Mouse (Mus musculus): ENCODE measurements at regions not wholly inside any gene's neighbourhood (a gene's known extent, or its start where the extent isn't known, plus 50 kb on each side); places are given as distances from the start of the nearest gene placed in this dataset.

DNA sequence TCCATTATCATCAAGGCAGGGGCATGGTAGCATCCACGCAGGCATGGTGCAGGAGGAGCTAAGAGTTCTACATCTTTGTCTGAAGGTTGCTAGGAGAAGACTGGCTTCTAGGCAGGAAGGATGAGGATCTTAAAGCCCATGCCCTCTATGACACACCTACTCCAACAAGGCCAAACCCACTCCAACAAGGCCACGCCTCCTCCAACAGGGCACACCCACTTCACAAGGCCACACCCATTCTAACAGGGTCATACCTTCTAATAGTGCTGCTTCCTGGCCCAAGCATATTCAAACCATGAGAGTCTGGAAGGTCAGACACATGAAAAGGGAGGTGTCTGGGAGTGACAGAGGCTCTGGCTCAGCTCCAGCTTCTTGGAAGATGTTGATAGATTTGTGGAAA is 89.0 kb downstream of the 2410131K14Rik start:
- Histone ChIP-seq H3K4me3 (no peak overlapping the region), H3K27ac (no peak overlapping the region), H3K9ac (no peak overlapping the region), H3K4me1 (peaks cover 17% of the 10 kb centered on the region), H3K4me2 (replicated peaks) (no peak overlapping the region), H3K9me3 (replicated peaks) (no peaks in the 10 kb centered on the region), H3K27me3 (no peaks in the 10 kb centered on the region; the same call in 1 of the 2 replicates), H3K36me3 (no peaks in the 10 kb centered on the region)
- WGBS = 90% methylated on average over 2 of the region's 2 CpGs
- no peak for ATAC-seq (ENCODE audit: low FRiP score)

- no peak overlapping the region for H3K4me3 ChIP-seq
- no peak overlapping the region for H3K4me2 ChIP-seq (replicated peaks)
- no peak for ATAC-seq (ENCODE audit: low FRiP score)
- H3K9ac ChIP-seq = no peak overlapping the region
- H3K36me3 ChIP-seq = no peaks in the 10 kb centered on the region
- no peaks in the 10 kb centered on the region for H3K9me3 ChIP-seq (replicated peaks)
- peaks cover 6% of the 10 kb centered on the region; the same call in 1 of the 2 replicates for H3K27me3 ChIP-seq
- H3K27ac ChIP-seq = no peak overlapping the region
- peaks cover 1% of the 10 kb centered on the region; the same call in 1 of the 2 replicates for H3K4me1 ChIP-seq
- WGBS = 94% methylated on average over 8 of the region's 8 CpGs
These were observed 93.2 kb downstream of the 2410131K14Rik start for GRCm38 (mm10) chr5:118338186-118338585.

DNA sequence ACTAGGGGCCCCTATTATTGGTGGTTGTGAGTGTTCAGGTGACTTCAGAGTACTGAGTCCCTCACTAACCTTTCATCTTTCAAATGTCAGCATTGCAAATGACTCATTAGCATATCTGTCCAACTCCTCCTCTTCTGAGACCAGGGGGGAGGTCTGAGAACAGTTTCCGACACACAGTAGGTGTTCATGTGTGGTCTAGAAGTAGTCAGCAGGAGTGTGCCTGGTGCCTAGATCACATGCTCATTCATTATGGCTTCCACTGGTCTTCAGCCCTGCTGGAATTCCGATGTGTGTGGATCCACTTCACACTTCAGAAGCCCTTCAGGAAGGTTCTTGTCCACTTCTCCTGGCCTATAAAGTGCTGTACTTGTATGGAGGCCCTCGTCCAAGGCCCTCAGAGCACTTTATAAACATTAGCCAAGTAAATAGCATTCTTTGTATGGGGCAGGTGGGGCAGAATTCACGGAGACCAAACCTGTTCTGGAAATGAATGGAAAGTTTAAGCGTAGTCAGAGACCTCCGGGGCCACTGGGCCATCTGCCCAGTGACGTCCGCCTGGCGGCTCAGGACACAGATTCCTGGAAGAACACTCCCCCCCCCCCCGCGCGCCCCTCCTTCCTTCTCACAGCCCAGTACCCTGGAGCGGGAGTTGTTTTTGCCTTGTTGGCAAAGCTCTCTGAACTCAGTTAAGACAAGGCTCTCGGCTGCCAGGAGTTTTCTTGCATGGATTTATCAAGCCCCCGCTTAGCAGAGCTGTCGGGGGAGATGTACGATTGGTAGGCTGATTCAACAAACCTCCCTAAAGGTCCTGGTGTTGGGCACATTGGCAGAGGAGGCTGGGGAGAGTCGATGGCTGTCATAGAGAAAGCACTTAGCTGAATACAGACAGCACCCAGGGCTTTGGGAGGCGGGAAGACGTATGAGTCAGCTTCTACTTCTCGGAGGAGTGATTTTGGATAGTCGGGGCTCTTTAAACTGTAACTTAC is 94.9 kb downstream of the 2410131K14Rik start:
- Histone ChIP-seq H3K4me3 (no peak overlapping the region), H3K27me3 (0 out of 2 replicates have a peak, but pooled peaks cover 8% of the 10 kb centered on the region), H3K9me3 (replicated peaks) (no peaks in the 10 kb centered on the region), H3K4me1 (peaks cover 11% of the 10 kb centered on the region), H3K27ac (no peak overlapping the region), H3K4me2 (replicated peaks) (no peak overlapping the region), H3K36me3 (no peaks in the 10 kb centered on the region), H3K9ac (no peak overlapping the region)
- ATAC-seq (ENCODE audit: low FRiP score) = no peak
- WGBS = 59% methylated on average over 22 of the region's 22 CpGs

GRCm38 (mm10) chr5:118343444-118344320 is 98.7 kb downstream of the 2410131K14Rik start:
- Histone ChIP-seq H3K4me1 (peaks cover 15% of the 10 kb centered on the region), H3K4me3 (no peak overlapping the region), H3K27me3 (0 out of 2 replicates have a peak, but pooled peaks cover 8% of the 10 kb centered on the region), H3K36me3 (no peaks in the 10 kb centered on the region), H3K9ac (peak overlapping the region; percentile 29; the same call in 1 of the 2 replicates), H3K4me2 (replicated peaks) (peak overlapping the region; percentile 22; the same call in 1 of the 2 replicates), H3K27ac (no peak overlapping the region; the same call in 1 of the 2 replicates), H3K9me3 (replicated peaks) (no peaks in the 10 kb centered on the region)
- WGBS = 14% methylated on average over 19 of the region's 19 CpGs
- no peak for ATAC-seq (ENCODE audit: low FRiP score)

- no peak overlapping the region for H3K4me3 ChIP-seq
- H3K9ac ChIP-seq = no peak overlapping the region
- H3K36me3 ChIP-seq = no peaks in the 10 kb centered on the region
- no peak for ATAC-seq (ENCODE audit: low FRiP score)
- H3K9me3 ChIP-seq (replicated peaks) = no peaks in the 10 kb centered on the region
- WGBS = 69% methylated on average over 3 of the region's 3 CpGs
- no peak overlapping the region for H3K4me2 ChIP-seq (replicated peaks)
- 0 out of 2 replicates have a peak, but pooled peaks cover 8% of the 10 kb centered on the region for H3K27me3 ChIP-seq
- peaks cover 15% of the 10 kb centered on the region for H3K4me1 ChIP-seq
- no peak overlapping the region for H3K27ac ChIP-seq
These were observed 100.2 kb downstream of the 2410131K14Rik start for GRCm38 (mm10) chr5:118345226-118345625.

DNA sequence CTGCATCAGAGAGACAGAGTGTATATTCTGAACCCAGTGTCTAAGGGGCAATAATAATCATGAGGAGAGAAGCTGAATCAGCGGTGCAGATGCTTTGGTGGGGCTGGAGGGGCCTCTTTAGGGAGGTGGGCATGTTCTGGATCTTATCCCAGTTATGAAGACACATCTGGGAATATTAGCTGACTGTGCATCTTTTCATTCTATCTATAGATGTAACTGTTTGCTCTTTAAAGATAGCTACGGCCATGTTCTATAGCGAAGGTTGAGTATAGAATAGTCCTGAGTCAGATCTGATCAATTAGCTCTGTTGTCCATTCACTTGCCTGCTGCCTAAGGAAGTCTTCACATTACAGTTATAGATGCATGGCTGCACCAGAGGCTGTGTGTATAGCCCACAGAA is 104.0 kb downstream of the 2410131K14Rik start:
- no peaks in the 10 kb centered on the region for H3K9me3 ChIP-seq (replicated peaks)
- H3K4me3 ChIP-seq = no peak overlapping the region
- no peak overlapping the region for H3K9ac ChIP-seq
- no peak overlapping the region for H3K4me2 ChIP-seq (replicated peaks)
- H3K36me3 ChIP-seq = no peaks in the 10 kb centered on the region
- H3K4me1 ChIP-seq = peaks cover 7% of the 10 kb centered on the region
- WGBS = 88% methylated on average over 3 of the region's 3 CpGs
- ATAC-seq (ENCODE audit: low FRiP score) = no peak
- H3K27me3 ChIP-seq = no peaks in the 10 kb centered on the region
- no peak overlapping the region for H3K27ac ChIP-seq

DNA sequence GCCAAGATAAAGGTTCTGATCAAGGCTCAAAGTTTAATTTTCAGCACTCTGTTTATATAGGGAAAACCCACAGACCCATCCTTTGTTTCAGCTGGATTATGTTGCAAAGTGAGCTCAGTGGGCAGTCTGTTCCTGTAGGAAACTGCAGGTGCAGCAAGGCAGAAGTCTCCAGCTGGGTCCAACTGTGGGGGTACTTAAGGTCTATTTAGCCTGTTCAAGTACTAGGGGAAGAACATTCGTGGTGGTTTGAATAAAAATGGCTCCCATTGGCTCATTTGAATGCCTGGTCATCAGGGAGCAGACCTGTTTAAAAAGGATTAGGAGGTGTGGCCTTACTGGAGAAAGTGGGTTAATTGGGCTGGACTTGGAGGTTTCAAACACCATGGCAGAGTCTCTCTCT is 106.3 kb downstream of the 2410131K14Rik start:
- peaks cover 14% of the 10 kb centered on the region for H3K4me1 ChIP-seq
- WGBS = 21% methylated on average over 1 of the region's 1 CpGs
- ATAC-seq (ENCODE audit: low FRiP score) = no peak
- H3K9me3 ChIP-seq (replicated peaks) = no peaks in the 10 kb centered on the region
- H3K9ac ChIP-seq = no peak overlapping the region
- no peaks in the 10 kb centered on the region for H3K36me3 ChIP-seq
- H3K4me3 ChIP-seq = no peak overlapping the region
- H3K27ac ChIP-seq = no peak overlapping the region
- no peak overlapping the region for H3K4me2 ChIP-seq (replicated peaks)
- H3K27me3 ChIP-seq = no peaks in the 10 kb centered on the region

GRCm38 (mm10) chr5:118352142-118352541 is 107.1 kb downstream of the 2410131K14Rik start:
- Histone ChIP-seq H3K36me3 (no peaks in the 10 kb centered on the region), H3K4me1 (peaks cover 14% of the 10 kb centered on the region), H3K9ac (no peak overlapping the region), H3K4me2 (replicated peaks) (no peak overlapping the region), H3K9me3 (replicated peaks) (no peaks in the 10 kb centered on the region), H3K27ac (no peak overlapping the region), H3K27me3 (no peaks in the 10 kb centered on the region), H3K4me3 (no peak overlapping the region)
- 96% methylated on average over 4 of the region's 4 CpGs for WGBS
- ATAC-seq (ENCODE audit: low FRiP score) = no peak

- no peaks in the 10 kb centered on the region for H3K9me3 ChIP-seq (replicated peaks)
- 50% methylated on average over 6 of the region's 6 CpGs for WGBS
- H3K9ac ChIP-seq = no peak overlapping the region
These were observed 108.0 kb downstream of the 2410131K14Rik start for GRCm38 (mm10) chr5:118353061-118353460.

GRCm38 (mm10) chr5:118353689-118354088 is 108.7 kb downstream of the 2410131K14Rik start:
- no peak for ATAC-seq (ENCODE audit: low FRiP score)
- no peak overlapping the region for H3K9ac ChIP-seq
- H3K4me3 ChIP-seq = no peak overlapping the region
- no peaks in the 10 kb centered on the region for H3K9me3 ChIP-seq (replicated peaks)
- 27% methylated on average over 9 of the region's 9 CpGs for WGBS
- H3K27me3 ChIP-seq = no peaks in the 10 kb centered on the region
- H3K4me1 ChIP-seq = peaks cover 14% of the 10 kb centered on the region
- no peak overlapping the region for H3K27ac ChIP-seq
- no peak overlapping the region for H3K4me2 ChIP-seq (replicated peaks)
- no peaks in the 10 kb centered on the region for H3K36me3 ChIP-seq

More at GRCm38 (mm10) chr5:118353061-118353460, 108.0 kb downstream of the 2410131K14Rik start:
- Histone ChIP-seq H3K4me1 (peaks cover 14% of the 10 kb centered on the region), H3K27me3 (no peaks in the 10 kb centered on the region), H3K27ac (no peak overlapping the region), H3K36me3 (no peaks in the 10 kb centered on the region), H3K4me3 (no peak overlapping the region), H3K4me2 (replicated peaks) (no peak overlapping the region)
- ATAC-seq (ENCODE audit: low FRiP score) = no peak

DNA sequence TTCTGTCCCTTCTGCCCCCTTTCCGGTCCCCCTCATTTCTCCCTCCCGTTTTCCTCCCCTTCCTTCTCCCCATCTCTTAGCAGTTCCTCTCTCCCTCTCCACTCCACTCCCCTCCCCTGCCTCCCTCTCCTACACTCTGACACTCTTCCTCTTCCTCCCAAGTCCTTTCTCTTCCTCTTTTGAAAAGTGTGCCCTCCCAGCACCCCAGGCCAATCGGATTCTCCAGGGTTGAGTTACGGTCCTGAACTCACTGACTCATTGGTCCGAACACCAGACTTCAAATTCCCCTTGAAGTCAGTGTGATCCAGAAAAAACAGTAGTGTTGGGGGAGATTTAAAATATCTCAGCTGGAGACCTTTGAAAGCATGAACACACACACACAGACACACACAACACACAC is 109.1 kb downstream of the 2410131K14Rik start:
- Histone ChIP-seq H3K36me3 (no peaks in the 10 kb centered on the region), H3K27ac (no peak overlapping the region), H3K9me3 (replicated peaks) (no peaks in the 10 kb centered on the region), H3K27me3 (no peaks in the 10 kb centered on the region), H3K4me3 (no peak overlapping the region), H3K4me1 (peaks cover 14% of the 10 kb centered on the region), H3K9ac (no peak overlapping the region), H3K4me2 (replicated peaks) (no peak overlapping the region)
- no peak for ATAC-seq (ENCODE audit: low FRiP score)
- 40% methylated on average over 5 of the region's 5 CpGs for WGBS

DNA sequence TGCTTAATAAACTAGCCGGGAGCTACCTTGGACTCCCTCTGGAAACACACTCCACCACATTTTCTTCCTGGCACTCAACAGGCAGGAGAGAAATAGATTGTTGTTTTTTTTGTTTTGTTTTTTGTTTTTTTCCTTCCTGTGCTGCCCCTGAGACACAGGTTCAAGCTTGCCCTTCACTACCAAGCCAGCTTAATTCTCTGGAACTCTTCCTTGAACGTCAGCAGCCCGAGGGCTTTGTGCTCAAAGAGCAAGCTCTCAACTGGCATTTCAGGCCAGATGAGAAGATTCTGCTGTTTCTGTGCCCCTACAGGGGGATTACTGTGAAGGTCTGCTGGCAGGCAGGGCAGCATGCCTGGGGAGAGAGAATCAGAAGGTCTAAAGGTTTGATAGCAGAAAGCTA is 109.8 kb downstream of the 2410131K14Rik start:
- Histone ChIP-seq H3K27ac (0 out of 2 replicates have a peak overlapping the region, but pooled peaks have one; percentile 9), H3K9ac (no peak overlapping the region), H3K4me3 (no peak overlapping the region), H3K4me1 (peaks cover 14% of the 10 kb centered on the region), H3K27me3 (no peaks in the 10 kb centered on the region), H3K9me3 (replicated peaks) (no peaks in the 10 kb centered on the region), H3K36me3 (no peaks in the 10 kb centered on the region), H3K4me2 (replicated peaks) (no peak overlapping the region)
- 39% methylated on average over 3 of the region's 3 CpGs for WGBS
- ATAC-seq (ENCODE audit: low FRiP score) = no peak

Measured in hindbrain, embryonic 12.5 days (tissue).